8 mouse cellular contexts compared by ENCODE assay signal in genomic region chr12:84970428-84971096, GRCm38 (mm10). TPM values are rescaled to one million over a fixed set of nuclear protein-coding genes. Genes with fewer than 3 reads are reported as not detected.
A peak's percentile ranks its signal among the peaks of the same experiment; 100 is the strongest.
DNase-seq lines count a peak whose midpoint lies in the region; ATAC-seq lines count a peak whose summit lies in the region.

Fcf1 (plus strand) TSS chr12:84970897.
Arel1 (minus strand) TSS chr12:84970900.

- H3K4me2 ChIP-seq in heart, embryonic 14.5 days (ENCODE audit: low read length) = peak within 1 kb of the TSS; percentile 95
- peak within 1 kb of the TSS; percentile 74 for H3K4me2 ChIP-seq in liver, embryonic 13.5 days
- peak within 1 kb of the TSS; percentile 87 for H3K4me2 ChIP-seq in stomach, embryonic 16.5 days (ENCODE audit: low read depth, low read length)

- H3K36me3 ChIP-seq in heart, embryonic 14.5 days (ENCODE audit: control insufficient read depth, insufficient read depth, low read length) = peaks cover 31% of the 10 kb centered on the region
- H3K36me3 ChIP-seq in liver, embryonic 13.5 days = peaks cover 30% of the 10 kb centered on the region
- no peaks in the 10 kb centered on the region for H3K36me3 ChIP-seq in stomach, embryonic 16.5 days (ENCODE audit: control insufficient read depth, insufficient read depth, low read length)

- peak within 1 kb of the TSS; percentile 73 for H3K27ac ChIP-seq in brown adipose tissue, adult 24 weeks (replicated peaks; ENCODE audit: low read depth, low read length)
- H3K27ac ChIP-seq in heart, embryonic 14.5 days (replicated peaks in 1 of 2; ENCODE audit: control insufficient read depth in 1 of 2, insufficient read depth in 1 of 2, low read depth in 2 of 2, low read length in 2 of 2) = no peak within 1 kb of the TSS
- peak within 1 kb of the TSS; percentile 89 for H3K27ac ChIP-seq in liver, embryonic 13.5 days
- no peak within 1 kb of the TSS for H3K27ac ChIP-seq in stomach, embryonic 16.5 days (ENCODE audit: low read length)

- DNase-seq in CD4-positive, CD25-positive, alpha-beta regulatory T cell, adult 2 months (ENCODE audit: low read depth, low spot score) = peak; percentile 95
- peak; percentile 74 for DNase-seq in fibroblast of lung, adult 2 months (ENCODE audit: low read depth)
- peak; percentile 92 for DNase-seq in kidney, postnatal 14 days
- peak; percentile 87 for DNase-seq in liver, embryonic 13.5 days
- DNase-seq in neural tube, embryonic 10.5 days (ENCODE audit: extremely low spot score, low spot score) = peak; percentile 91

- peaks cover 9% of the 10 kb centered on the region for H3K4me1 ChIP-seq in brown adipose tissue, adult 24 weeks (ENCODE audit: control insufficient read depth, insufficient read depth, insufficient read length, low read length)
- H3K4me1 ChIP-seq in heart, embryonic 14.5 days (ENCODE audit: control insufficient read depth in 2 of 2, insufficient read depth in 2 of 2, low read length in 2 of 2) = peaks cover 2 to 12% of the 10 kb centered on the region in 2 experiments; a peak in 3 of 4 replicates
- H3K4me1 ChIP-seq in liver, embryonic 13.5 days (replicated peaks) = peaks cover 43% of the 10 kb centered on the region
- peaks cover 10% of the 10 kb centered on the region for H3K4me1 ChIP-seq in stomach, embryonic 16.5 days (ENCODE audit: control insufficient read depth, insufficient read depth, low read length)

- ATAC-seq in heart, embryonic 14.5 days (ENCODE audit: insufficient number of reproducible peaks, insufficient read depth, low FRiP score, low read depth) = peak; percentile 54; the same call in 1 of the 2 replicates
- ATAC-seq in liver, embryonic 13.5 days (ENCODE audit: low read depth) = peak; percentile 64
- ATAC-seq in stomach, embryonic 16.5 days (ENCODE audit: insufficient read depth, low FRiP score) = peak; percentile 87; the same call in 1 of the 2 replicates

- no peaks in the 10 kb centered on the region for H3K9me3 ChIP-seq in heart, embryonic 14.5 days (ENCODE audit: control insufficient read depth, low read length)
- no peaks in the 10 kb centered on the region for H3K9me3 ChIP-seq in liver, embryonic 13.5 days (replicated peaks)
- H3K9me3 ChIP-seq in stomach, embryonic 16.5 days (replicated peaks; ENCODE audit: control insufficient read depth, low read length) = no peaks in the 10 kb centered on the region

- peak within 1 kb of the TSS; percentile 92 for H3K4me3 ChIP-seq in brown adipose tissue, adult 24 weeks (ENCODE audit: insufficient read depth, low read depth, low read length)
- peak within 1 kb of the TSS; percentile 74 to 98 for H3K4me3 ChIP-seq in heart, embryonic 14.5 days (ENCODE audit: control insufficient read depth in 1 of 2, insufficient read depth in 1 of 2, low read depth in 1 of 2, low read length in 2 of 2)
- H3K4me3 ChIP-seq in liver, embryonic 13.5 days (replicated peaks) = peak within 1 kb of the TSS; percentile 87
- H3K4me3 ChIP-seq in stomach, embryonic 16.5 days (replicated peaks; ENCODE audit: low read length) = peak within 1 kb of the TSS; percentile 80

- H3K9ac ChIP-seq in heart, embryonic 14.5 days (ENCODE audit: low read length) = peak within 1 kb of the TSS; percentile 82
- peak within 1 kb of the TSS; percentile 88 for H3K9ac ChIP-seq in liver, embryonic 13.5 days
- H3K9ac ChIP-seq in stomach, embryonic 16.5 days (ENCODE audit: low read length) = peak within 1 kb of the TSS; percentile 87

- WGBS in heart, embryonic 14.5 days = under 1% methylated on average over 42 of the region's 42 CpGs
- WGBS in liver, embryonic 13.5 days (ENCODE audit: insufficient replicate concordance) = under 1% methylated on average over 42 of the region's 42 CpGs
- under 1% methylated on average over 42 of the region's 42 CpGs for WGBS in stomach, embryonic 16.5 days

- no peaks in the 10 kb centered on the region for H3K27me3 ChIP-seq in heart, embryonic 14.5 days (ENCODE audit: control insufficient read depth, insufficient read depth, low read length)
- H3K27me3 ChIP-seq in liver, embryonic 13.5 days = no peaks in the 10 kb centered on the region
- H3K27me3 ChIP-seq in stomach, embryonic 16.5 days (ENCODE audit: control insufficient read depth, insufficient read depth, low read length) = no peaks in the 10 kb centered on the region

RNA-seq across cellular contexts. Expression of gene Fcf1, which starts in this region (rescaled TPM):
- polyA plus RNA-seq in brown adipose tissue, adult 24 weeks (2012; ENCODE audit: insufficient read depth, insufficient read length, missing spikeins) = 143 and 155 TPM in 2 replicates
- 88.8 and 91.9 TPM in 2 replicates for polyA plus RNA-seq in heart, embryonic 14.5 days (2014; fragmentation: Nextera tagmentation; extraction: Ambion mirVana)
- 132 and 134 TPM in 2 replicates for polyA plus RNA-seq in liver, embryonic 13.5 days (2015; fragmentation: Nextera tagmentation; extraction: Ambion mirVana)
- polyA plus RNA-seq in stomach, embryonic 16.5 days (2015; fragmentation: Nextera tagmentation; extraction: Ambion mirVana) = 114 and 119 TPM in 2 replicates

RNA-seq across cellular contexts. Expression of gene Arel1, which starts in this region (rescaled TPM):
- 12.1 and 19.3 TPM in 2 replicates for polyA plus RNA-seq in brown adipose tissue, adult 24 weeks (2012; ENCODE audit: insufficient read depth, insufficient read length, missing spikeins)
- polyA plus RNA-seq in heart, embryonic 14.5 days (2014; fragmentation: Nextera tagmentation; extraction: Ambion mirVana) = 13.2 and 13.7 TPM in 2 replicates
- 13.3 and 16.9 TPM in 2 replicates for polyA plus RNA-seq in liver, embryonic 13.5 days (2015; fragmentation: Nextera tagmentation; extraction: Ambion mirVana)
- 11.8 and 12.4 TPM in 2 replicates for polyA plus RNA-seq in stomach, embryonic 16.5 days (2015; fragmentation: Nextera tagmentation; extraction: Ambion mirVana)

Comparison
In these comparisons a context has a peak if more than half of its experiments do, and no peak if none do; other contexts are left out.
1. H3K27ac ChIP-seq: peak in brown adipose tissue, adult 24 weeks (single experiment) and liver, embryonic 13.5 days (single experiment); none in heart, embryonic 14.5 days (0 of 2) and stomach, embryonic 16.5 days (single experiment).
2. Peak in every context shown above with its lines, with median percentiles within 50 percentile points of each other: DNase-seq, H3K4me3 ChIP-seq, ATAC-seq, H3K4me2 ChIP-seq and H3K9ac ChIP-seq.